Mouse (Mus musculus) midbrain, embryonic 11.5 days (tissue): ENCODE measurements around the gene Zfpl1. TPM values are rescaled to one million over a fixed set of nuclear protein-coding genes. Genes with fewer than 3 reads are reported as not detected.
"Not testable (repeated sequence)": the region's sequence is repeated elsewhere in the genome, so short reads cannot be mapped to it uniquely, and the experiment has no call there.

ENCODE experiments used
- ATAC-seq: fragments of 200-750 bp; cut with Nextera tagmentation; 2 replicates; pipeline ENCODE4 v1.8.0; 2017; ENCODE audit warnings: moderate TSS enrichment, moderate library complexity; ENCODE audit not compliant: low FRiP score
- DNase-seq: peaks from one replicate; pipeline ENCODE4 v3.0.0; 2015; ENCODE audit warnings: low spot score; ENCODE audit errors: missing footprints
- H3K27ac ChIP-seq: fragments of 300-500 bp; sonication (generic); 2 replicates; pipeline ENCODE4 v1.5.1; 2014; ENCODE audit warnings: low read depth, low read length
- H3K27me3 ChIP-seq: fragments of 300-500 bp; sonication (generic); 2 replicates; pipeline ENCODE4 v1.6.1; 2014; ENCODE audit warnings: mild to moderate bottlenecking, low read length, moderate library complexity, mixed read lengths; ENCODE audit not compliant: control insufficient read depth, insufficient read depth
- H3K36me3 ChIP-seq: fragments of 300-500 bp; sonication (generic); 2 replicates; pipeline ENCODE4 v1.6.1; 2014; ENCODE audit warnings: mild to moderate bottlenecking, low read length, moderate library complexity, mixed read lengths; ENCODE audit not compliant: control insufficient read depth, insufficient read depth
- H3K4me1 ChIP-seq: fragments of 300-500 bp; sonication (generic); 2 replicates; pipeline ENCODE4 v1.6.1; 2014; ENCODE audit warnings: low read length; ENCODE audit not compliant: control insufficient read depth, insufficient read depth
- H3K4me2 ChIP-seq: fragments of 300-500 bp; sonication (generic); 2 replicates; pipeline ENCODE4 v1.6.1; 2014; ENCODE audit warnings: mild to moderate bottlenecking, moderate library complexity
- H3K4me3 ChIP-seq: fragments of 300-500 bp; sonication (generic); 2 replicates; pipeline ENCODE4 v1.5.1; 2014; ENCODE audit warnings: low read depth, low read length
- H3K9ac ChIP-seq: fragments of 300-500 bp; sonication (generic); 2 replicates; pipeline ENCODE4 v1.6.1; 2014; ENCODE audit warnings: low read length
- H3K9me3 ChIP-seq: fragments of 300-500 bp; sonication (generic); 2 replicates; pipeline ENCODE4 v1.6.1; 2016; ENCODE audit warnings: low read length; ENCODE audit not compliant: control insufficient read depth
- WGBS: fragments of 180-500 bp; shearing (Covaris S2); extraction: QIAGEN DNeasy Blood & Tissue Kit; methylation state at CpG from one replicate; pipeline ENCODE4 v1.1.7; 2014; 5-methylcytosine and 5-hydroxymethylcytosine counted together
- polyA plus RNA-seq: library from polyadenylated mRNA; unstranded; fragments of >200 nt; fragmentation: Nextera tagmentation; extraction: Ambion mirVana; gene quantifications from 2 replicates; pipeline ENCODE4 v1.2.1, GENCODE M21; 2014

The Zfpl1 gene
- polyA plus RNA-seq: 63.4 and 63.5 TPM in 2 replicates

- Histone ChIP-seq H3K4me2 (peak within 1 kb of the TSS; percentile 80), H3K9me3 (no peaks in the 10 kb centered on the region), H3K27ac (peak within 1 kb of the TSS; percentile 30; the same call in 1 of the 2 replicates), H3K4me1 (peaks cover 12% of the 10 kb centered on the region), H3K36me3 (peaks cover 12% of the 10 kb centered on the region), H3K27me3 (no peaks in the 10 kb centered on the region), H3K4me3 (peak within 1 kb of the TSS; percentile 80), H3K9ac (peak within 1 kb of the TSS; percentile 77)
- WGBS: under 1% methylated on average over 58 of the region's 58 CpGs
- ATAC-seq: peak; percentile 92
- DNase-seq: peak; percentile 100
Observed at GRCm38 (mm10) chr19:6084478-6085248, at the start of gene Zfpl1, which contains the start of gene Cdca5. Zfpl1 (minus strand) TSS chr19:6084956. Cdca5 (plus strand) TSS chr19:6084983.

- ATAC-seq, H3K27ac ChIP-seq, H3K4me3 ChIP-seq, H3K9me3 ChIP-seq, H3K9ac ChIP-seq, H3K27me3 ChIP-seq, DNase-seq, H3K36me3 ChIP-seq, H3K4me2 ChIP-seq, H3K4me1 ChIP-seq: not testable (repeated sequence)
- 50% methylated on average over 1 of the region's 1 CpGs for WGBS
Observed at GRCm38 (mm10) chr19:6133197-6133596, 48.4 kb upstream of the Zfpl1 start.

GRCm38 (mm10) chr19:6132171-6132827 lies 47.5 kb upstream of the Zfpl1 start:
- H3K9ac ChIP-seq: no peak overlapping the region
- no peak overlapping the region for H3K4me3 ChIP-seq
- WGBS: 87% methylated on average over 7 of the region's 7 CpGs
- no peaks in the 10 kb centered on the region; the same call in none of the 2 replicates for H3K36me3 ChIP-seq
- no peak overlapping the region for H3K27ac ChIP-seq
- H3K4me2 ChIP-seq: no peak overlapping the region
- H3K4me1 ChIP-seq: peaks cover 2% of the 10 kb centered on the region; the same call in 1 of the 2 replicates
- H3K9me3 ChIP-seq: no peaks in the 10 kb centered on the region
- no peaks in the 10 kb centered on the region for H3K27me3 ChIP-seq
- no peak for DNase-seq
- no peak for ATAC-seq

- WGBS: 75% methylated on average over 7 of the region's 7 CpGs
- H3K36me3 ChIP-seq, H3K4me1 ChIP-seq, ATAC-seq, DNase-seq, H3K9ac ChIP-seq, H3K27ac ChIP-seq, H3K9me3 ChIP-seq, H3K27me3 ChIP-seq, H3K4me3 ChIP-seq, H3K4me2 ChIP-seq: not testable (repeated sequence)
Observed at GRCm38 (mm10) chr19:6130414-6131128, 45.8 kb upstream of the Zfpl1 start.

GRCm38 (mm10) chr19:6127760-6128341 lies 43.1 kb upstream of the Zfpl1 start, which contains the start of gene Snx15:
Snx15 (minus strand) TSS chr19:6128304.
- H3K9ac ChIP-seq: peak within 1 kb of the TSS; percentile 64
- peak within 1 kb of the TSS; percentile 44 for H3K4me3 ChIP-seq
- H3K4me2 ChIP-seq: peak within 1 kb of the TSS; percentile 66
- under 1% methylated on average over 32 of the region's 32 CpGs for WGBS
- H3K36me3 ChIP-seq: no peaks in the 10 kb centered on the region
- H3K27ac ChIP-seq: peak within 1 kb of the TSS; percentile 68
- peaks cover 2% of the 10 kb centered on the region; the same call in 1 of the 2 replicates for H3K4me1 ChIP-seq
- peak; percentile 91 for ATAC-seq
- peak; percentile 98 for DNase-seq
- H3K9me3 ChIP-seq: no peaks in the 10 kb centered on the region
- H3K27me3 ChIP-seq: no peaks in the 10 kb centered on the region

GRCm38 (mm10) chr19:6126789-6127580 lies 42.2 kb upstream of the Zfpl1 start:
- Histone ChIP-seq H3K36me3 (no peaks in the 10 kb centered on the region), H3K9me3 (no peaks in the 10 kb centered on the region), H3K4me3 (peak overlapping the region; percentile 44), H3K27me3 (no peaks in the 10 kb centered on the region), H3K4me2 (peak overlapping the region; percentile 66), H3K27ac (no peak overlapping the region), H3K4me1 (peaks cover 2% of the 10 kb centered on the region; the same call in 1 of the 2 replicates), H3K9ac (peak overlapping the region; percentile 64; the same call in 1 of the 2 replicates)
- DNase-seq: peak; percentile 81
- no peak for ATAC-seq
- WGBS: 75% methylated on average over 10 of the region's 10 CpGs

GRCm38 (mm10) chr19:6126289-6126688 lies 41.5 kb upstream of the Zfpl1 start:
- no peaks in the 10 kb centered on the region for H3K36me3 ChIP-seq
- no peak overlapping the region for H3K4me3 ChIP-seq
- no peaks in the 10 kb centered on the region for H3K27me3 ChIP-seq
- no peak overlapping the region for H3K27ac ChIP-seq
- no peak overlapping the region for H3K9ac ChIP-seq
- no peaks in the 10 kb centered on the region for H3K9me3 ChIP-seq
- ATAC-seq (no peak), DNase-seq (peak; percentile 95)
- WGBS: 24% methylated on average over 4 of the region's 4 CpGs
- H3K4me1 ChIP-seq: peaks cover 2% of the 10 kb centered on the region; the same call in 1 of the 2 replicates
- H3K4me2 ChIP-seq: no peak overlapping the region

- Histone ChIP-seq H3K4me1 (peaks cover 2% of the 10 kb centered on the region; the same call in 1 of the 2 replicates), H3K4me3 (no peak overlapping the region), H3K9me3 (no peaks in the 10 kb centered on the region), H3K4me2 (no peak overlapping the region), H3K27ac (no peak overlapping the region), H3K9ac (no peak overlapping the region), H3K36me3 (no peaks in the 10 kb centered on the region), H3K27me3 (no peaks in the 10 kb centered on the region)
- no peak for ATAC-seq
- DNase-seq: peak; percentile 78
- 72% methylated on average over 2 of the region's 2 CpGs for WGBS
Observed at GRCm38 (mm10) chr19:6124898-6125297, 40.1 kb upstream of the Zfpl1 start.
